Mouse (Mus musculus): Measurements from ENCODE around the gene Rilp.

GRCm38 (mm10) chr11:75467512-75468215, 42.2 kb upstream of the Rilp start:
- TF ChIP-seq CTCF (IDR thresholded peaks at IDR 0.05; ENCODE audit: extremely low read depth, insufficient read depth, insufficient read length, insufficient replicate concordance) (no peak), POLR2A (IDR thresholded peaks at IDR 0.05; ENCODE audit: low read depth, low read length) (no peak)

All from spleen, adult 2 months (tissue).